14 mouse cellular contexts compared by ENCODE assay signal in genomic region chr5:149932220-149932619, GRCm38 (mm10).
DNase-seq lines count a peak whose midpoint lies in the region; ATAC-seq lines count a peak whose summit lies in the region.
"Had no signal": no experiment of that assay in that cellular context is flagged by ENCODE, and none has a peak within 500 bp of the region (broad histone marks: within the 10 kb centered on the region; RNA-seq: fewer than 3 reads in every experiment).

No protein-coding gene starts in this region.

- H3K9ac ChIP-seq in forebrain, embryonic 16.5 days (replicated peaks; ENCODE audit: low read depth, low read length): no peak overlapping the region
- no peak overlapping the region for H3K9ac ChIP-seq in neural tube, embryonic 14.5 days (replicated peaks; ENCODE audit: low read depth, low read length)

- peak; percentile 20 for DNase-seq in forebrain, embryonic 10.5 days (ENCODE audit: extremely low spot score, low spot score)
- peak; percentile 51 for DNase-seq in embryo, embryonic 11 days
- DNase-seq in mesoderm, embryonic 11.5 days (ENCODE audit: low read depth, low spot score): peak; percentile 40
- DNase-seq in frontal cortex, adult 2 months (ENCODE audit: extremely low spot score in 1 of 2, low spot score in 1 of 2): no peak
- no peak for DNase-seq in adipocyte (ENCODE audit: low spot score)
- no peak for DNase-seq in left cerebral cortex, postnatal 36 days (ENCODE audit: low spot score in 2 of 2)
- DNase-seq: cerebellum, adult 11-12 months; gastrocnemius, postnatal 36 days; kidney, postnatal 4 days had no signal

- intact Hi-C loops in left cerebral cortex, postnatal 36 days (cut with DNase I): no loop called here

- 48% methylated on average over 4 of the region's 4 CpGs for WGBS in forebrain, embryonic 10.5 days
- 38% methylated on average over 4 of the region's 4 CpGs for WGBS in forebrain, embryonic 16.5 days
- WGBS in neural tube, embryonic 14.5 days: 9% methylated on average over 4 of the region's 4 CpGs

- H3K36me3 ChIP-seq in forebrain, embryonic 10.5 days (replicated peaks): no peaks in the 10 kb centered on the region
- H3K36me3 ChIP-seq in forebrain, embryonic 16.5 days (ENCODE audit: control insufficient read depth, insufficient read depth): no peaks in the 10 kb centered on the region
- no peaks in the 10 kb centered on the region for H3K36me3 ChIP-seq in neural tube, embryonic 14.5 days (ENCODE audit: control insufficient read depth, insufficient read depth, low read length)

- no peak overlapping the region for H3K4me2 ChIP-seq in forebrain, embryonic 16.5 days (ENCODE audit: low read length)
- no peak overlapping the region for H3K4me2 ChIP-seq in neural tube, embryonic 14.5 days (ENCODE audit: low read depth, low read length)

- H3K4me1 ChIP-seq in forebrain, embryonic 10.5 days: peaks cover 20% of the 10 kb centered on the region
- H3K4me1 ChIP-seq in forebrain, embryonic 16.5 days (replicated peaks; ENCODE audit: control insufficient read depth, insufficient read depth, low read length): peaks cover 8% of the 10 kb centered on the region
- peaks cover 17% of the 10 kb centered on the region; the same call in 1 of the 2 replicates for H3K4me1 ChIP-seq in neural tube, embryonic 14.5 days (ENCODE audit: control insufficient read depth, insufficient read depth, low read length)

- no peak overlapping the region for H3K4me3 ChIP-seq in forebrain, embryonic 10.5 days
- H3K4me3 ChIP-seq in forebrain, embryonic 16.5 days (replicated peaks; ENCODE audit: low read length): no peak overlapping the region
- H3K4me3 ChIP-seq in neural tube, embryonic 14.5 days (ENCODE audit: low read depth, low read length): no peak overlapping the region
- H3K4me3 ChIP-seq: left cerebral cortex, adult 2 months had no signal

- H3K9me3 ChIP-seq in forebrain, embryonic 10.5 days: no peaks in the 10 kb centered on the region
- no peaks in the 10 kb centered on the region for H3K9me3 ChIP-seq in forebrain, embryonic 16.5 days (ENCODE audit: control insufficient read depth, low read length)
- H3K9me3 ChIP-seq in neural tube, embryonic 14.5 days (ENCODE audit: control insufficient read depth, low read length): no peaks in the 10 kb centered on the region

- ATAC-seq in forebrain, embryonic 16.5 days: no peak
- ATAC-seq in neural tube, embryonic 14.5 days (ENCODE audit: low read depth): peak; percentile 54; the same call in 1 of the 2 replicates
- ATAC-seq: lung, postnatal 0 days had no signal

- H3K27me3 ChIP-seq in forebrain, embryonic 10.5 days (ENCODE audit: poor library complexity, severe bottlenecking): no peaks in the 10 kb centered on the region
- H3K27me3 ChIP-seq in forebrain, embryonic 16.5 days (replicated peaks; ENCODE audit: control insufficient read depth, insufficient read depth, low read length): no peaks in the 10 kb centered on the region
- no peaks in the 10 kb centered on the region for H3K27me3 ChIP-seq in neural tube, embryonic 14.5 days (ENCODE audit: control insufficient read depth, insufficient read depth, low read length)

- H3K27ac ChIP-seq in forebrain, embryonic 10.5 days: no peak overlapping the region
- H3K27ac ChIP-seq in forebrain, embryonic 16.5 days (ENCODE audit: low read length): no peak overlapping the region
- H3K27ac ChIP-seq in neural tube, embryonic 14.5 days (ENCODE audit: low read depth, low read length): peak overlapping the region; percentile 12; the same call in 1 of the 2 replicates
- H3K27ac ChIP-seq: left cerebral cortex, adult 2 months; stomach, postnatal 0 days had no signal

Comparison
In these comparisons a context has a peak if more than half of its experiments do, and no peak if none do; other contexts are left out.
1. DNase-seq: peak in forebrain, embryonic 10.5 days (single experiment), embryo, embryonic 11 days (single experiment) and mesoderm, embryonic 11.5 days (single experiment); none in frontal cortex, adult 2 months (0 of 2), adipocyte (single experiment) and left cerebral cortex, postnatal 36 days (0 of 2).